16 mouse cellular contexts compared by ENCODE assay signal in the genomic region with DNA sequence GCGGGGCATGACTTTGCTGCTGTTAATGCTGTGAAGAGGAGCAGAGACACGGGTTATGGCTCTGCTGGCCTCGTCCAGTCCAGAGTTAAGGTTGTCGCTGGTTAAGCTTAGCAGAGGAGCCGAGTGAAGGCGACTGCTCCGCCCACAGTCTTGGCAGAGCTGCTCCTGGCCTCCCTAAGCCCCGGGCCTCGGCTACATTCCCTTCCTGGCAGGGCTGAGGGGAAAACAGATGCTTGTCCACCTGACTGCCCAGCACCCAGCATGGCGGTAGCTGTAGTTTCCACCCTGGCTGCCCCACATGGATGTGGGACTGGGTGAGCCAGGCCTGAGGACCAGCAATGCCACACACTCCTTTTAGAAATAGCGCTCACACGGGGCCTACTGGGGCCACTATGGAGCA. TPM values are rescaled to one million over a fixed set of nuclear protein-coding genes. Genes with fewer than 3 reads are reported as not detected.
DNase-seq lines count a peak whose midpoint lies in the region; ATAC-seq lines count a peak whose summit lies in the region.
"Had no signal": no experiment of that assay in that cellular context is flagged by ENCODE, and none has a peak within 500 bp of the region (broad histone marks: within the 10 kb centered on the region; RNA-seq: fewer than 3 reads in every experiment).

No protein-coding gene starts in this region.

- ATAC-seq in kidney, embryonic 15.5 days (replicated peaks; ENCODE audit: low FRiP score) = peak; percentile 33; the same call in 1 of the 2 replicates
- no peak for ATAC-seq in megakaryocyte, adult 5-6 weeks (ENCODE audit: poor library complexity, severe bottlenecking)
- ATAC-seq: intestine, embryonic 16.5 days had no signal

- H3K9me3 ChIP-seq in kidney, embryonic 15.5 days (replicated peaks) = no peaks in the 10 kb centered on the region
- H3K9me3 ChIP-seq: limb, embryonic 13.5 days; neural tube, embryonic 13.5 days had no signal

- H3K4me2 ChIP-seq in kidney, embryonic 15.5 days = no peak overlapping the region
- H3K4me2 ChIP-seq: limb, embryonic 13.5 days; neural tube, embryonic 13.5 days had no signal

- H3K36me3 ChIP-seq in kidney, embryonic 15.5 days = peaks cover 41% of the 10 kb centered on the region

- WGBS in kidney, embryonic 15.5 days = 48% methylated on average over 12 of the region's 12 CpGs

- H3K4me1 ChIP-seq in kidney, embryonic 15.5 days = peaks cover 31% of the 10 kb centered on the region

- no peak overlapping the region for H3K4me3 ChIP-seq in kidney, embryonic 15.5 days (replicated peaks)
- H3K4me3 ChIP-seq: erythroblast, embryonic 14.5 days; limb, embryonic 13.5 days; neural tube, embryonic 13.5 days had no signal

- H3K27ac ChIP-seq in kidney, embryonic 15.5 days = no peak overlapping the region
- H3K27ac ChIP-seq: limb, embryonic 13.5 days; neural tube, embryonic 13.5 days had no signal

- DNase-seq in cerebellum, postnatal 14 days = peak; percentile 47 to 52
- no peak for DNase-seq in cerebellum, adult 11-12 months
- DNase-seq in kidney, adult 18-20 months = no peak
- DNase-seq in thymus, postnatal 4 days = peak; percentile 33
- no peak for DNase-seq in thymus, postnatal 14 days
- DNase-seq in adrenal gland, postnatal 4 days (ENCODE audit: low spot score in 2 of 2) = no peak
- DNase-seq: adrenal gland, postnatal 25 days; heart, postnatal 4 days; kidney, postnatal 4 days; lung, postnatal 36 days had no signal

- H3K9ac ChIP-seq in kidney, embryonic 15.5 days = no peak overlapping the region
- H3K9ac ChIP-seq: limb, embryonic 13.5 days; neural tube, embryonic 13.5 days had no signal

- H3K27me3 ChIP-seq in kidney, embryonic 15.5 days = no peaks in the 10 kb centered on the region
- H3K27me3 ChIP-seq: limb, embryonic 13.5 days; neural tube, embryonic 13.5 days had no signal

RNA-seq across cellular contexts. Expression of a gene that starts 31.5 kb away (rescaled TPM):
- 40.5 and 49.9 TPM in 2 replicates for polyA plus RNA-seq in kidney, embryonic 15.5 days (2015; fragmentation: Nextera tagmentation; extraction: Ambion mirVana)
- total RNA-seq in adrenal gland, postnatal 4 days (2021) = 10 to 100 TPM; 32.6 to 57.1 TPM
- 218 and 231 TPM in 2 replicates for total RNA-seq in megakaryocyte, adult 5-6 weeks (2015)
- 40.4 and 48.1 TPM in 2 replicates for total RNA-seq in megakaryocyte, adult 5-6 weeks (2017)

Comparison
In these comparisons a context has a peak if more than half of its experiments do, and no peak if none do; other contexts are left out.
1. DNase-seq: peak in cerebellum, postnatal 14 days (2 of 2) and thymus, postnatal 4 days (single experiment); none in cerebellum, adult 11-12 months (single experiment), kidney, adult 18-20 months (single experiment), thymus, postnatal 14 days (single experiment) and adrenal gland, postnatal 4 days (0 of 2).